Mouse (Mus musculus) limb, embryonic 10.5 days (tissue): Measurements from ENCODE around the gene Kansl2. TPM values are rescaled to one million over a fixed set of nuclear protein-coding genes. Genes with fewer than 3 reads are reported as not detected.

Experiments used
- DNase-seq: peaks from one replicate; pipeline ENCODE4 v3.0.0-alpha.2; 2017; ENCODE audit warnings: low spot score
- H3K27ac ChIP-seq: fragments of 300-500 bp; sonication (generic); 2 replicates; pipeline ENCODE4 v1.5.1; 2016; ENCODE audit warnings: mild to moderate bottlenecking
- H3K27me3 ChIP-seq: fragments of 300-500 bp; sonication (generic); 2 replicates; pipeline ENCODE4 v1.6.1; 2016; ENCODE audit warnings: low read depth, mild to moderate bottlenecking; ENCODE audit not compliant: poor library complexity, severe bottlenecking
- H3K36me3 ChIP-seq: fragments of 300-500 bp; sonication (generic); 2 replicates; pipeline ENCODE4 v1.6.1; 2016; ENCODE audit warnings: mild to moderate bottlenecking, moderate library complexity
- H3K4me1 ChIP-seq: fragments of 300-500 bp; sonication (generic); 2 replicates; pipeline ENCODE4 v1.6.1; 2016
- H3K4me3 ChIP-seq: fragments of 300-500 bp; sonication (generic); 2 replicates; pipeline ENCODE4 v1.5.1; 2016; ENCODE audit warnings: mild to moderate bottlenecking, moderate library complexity
- H3K9me3 ChIP-seq: fragments of 300-500 bp; sonication (generic); replicated peaks from 2 replicates; pipeline ENCODE4 v1.6.1; 2016; ENCODE audit warnings: mild to moderate bottlenecking
- WGBS: fragments of 180-500 bp; shearing (Covaris S2); methylation state at CpG from one replicate; pipeline ENCODE4 v1.1.7; 2016; 5-methylcytosine and 5-hydroxymethylcytosine counted together
- polyA plus RNA-seq: library from polyadenylated mRNA; unstranded; fragments of >200 nt; fragmentation: Nextera tagmentation; extraction: Ambion mirVana; gene quantifications from 2 replicates; pipeline ENCODE4 v1.2.1, GENCODE M21; 2016

The Kansl2 gene
- polyA plus RNA-seq, 1 experiment from 2014 or later = 181 TPM

DNA sequence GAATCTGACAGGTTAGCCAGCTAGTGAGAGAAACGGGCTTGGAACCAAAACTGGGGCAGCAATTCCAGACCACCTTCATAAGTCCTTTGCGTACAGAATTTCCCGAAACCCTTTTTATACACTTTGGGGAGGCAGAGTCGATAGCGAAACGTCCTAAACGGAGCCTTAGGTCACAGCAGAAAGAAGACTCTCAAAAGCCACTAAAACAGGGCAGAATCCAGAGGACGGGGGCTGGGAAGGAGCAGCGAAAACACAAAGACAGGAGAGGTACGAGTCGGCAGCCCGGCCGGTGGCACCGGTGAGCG, 32.9 kb upstream of the Kansl2 start:
- no peak for DNase-seq
- H3K36me3 ChIP-seq = peaks cover 46% of the 10 kb centered on the region
- H3K9me3 ChIP-seq = no peaks in the 10 kb centered on the region
- H3K27me3 ChIP-seq = no peaks in the 10 kb centered on the region
- peaks cover 23% of the 10 kb centered on the region for H3K4me1 ChIP-seq
- WGBS = under 1% methylated on average over 15 of the region's 15 CpGs
- H3K4me3 ChIP-seq = peak overlapping the region; percentile 80
- peak overlapping the region; percentile 88 for H3K27ac ChIP-seq

DNA sequence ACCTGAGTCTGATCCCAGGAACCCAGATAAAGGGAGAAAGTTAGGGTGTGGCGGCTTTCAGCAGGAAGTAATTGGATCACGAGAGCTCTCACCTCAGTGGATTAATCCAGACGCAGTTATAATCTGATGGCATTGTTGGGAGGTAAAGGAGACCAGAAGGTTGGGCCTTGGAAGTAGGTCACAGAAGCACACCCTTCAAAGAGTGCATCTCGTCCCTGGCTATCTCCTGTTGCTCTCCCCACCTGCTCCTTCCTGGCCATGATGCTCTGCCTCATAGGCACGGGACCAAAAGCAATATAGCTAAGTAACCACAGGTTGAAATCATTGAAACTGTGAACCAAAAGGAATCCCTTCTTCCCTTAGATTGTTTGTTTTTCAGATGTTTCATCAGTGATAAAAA, 23.1 kb upstream of the Kansl2 start:
- Histone ChIP-seq H3K36me3 (peaks cover 96% of the 10 kb centered on the region), H3K27ac (no peak overlapping the region), H3K9me3 (no peaks in the 10 kb centered on the region), H3K27me3 (no peaks in the 10 kb centered on the region), H3K4me3 (no peak overlapping the region), H3K4me1 (no peaks in the 10 kb centered on the region)
- WGBS = 93% methylated on average over 5 of the region's 5 CpGs
- no peak for DNase-seq

DNA sequence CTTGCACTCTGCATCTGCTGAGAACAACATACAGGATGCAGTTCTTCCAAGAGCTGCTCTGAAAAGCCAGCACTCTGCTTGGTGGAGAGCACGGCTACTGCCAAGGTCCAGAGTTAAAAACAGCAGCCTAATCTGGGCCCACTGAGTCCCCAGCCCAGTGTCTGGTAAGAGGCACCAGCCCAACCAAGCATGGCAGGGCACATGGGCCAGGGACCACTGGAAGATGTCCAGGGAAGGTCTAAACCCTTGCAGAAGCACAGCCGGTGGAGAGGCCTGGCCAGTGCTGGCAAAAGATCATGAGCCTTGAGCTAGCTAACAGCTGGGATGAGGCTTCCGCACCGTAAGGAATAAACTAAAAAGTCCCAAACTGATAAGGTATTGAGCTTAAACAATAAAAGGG, 21.8 kb upstream of the Kansl2 start:
- H3K27ac ChIP-seq = no peak overlapping the region
- H3K4me1 ChIP-seq = no peaks in the 10 kb centered on the region
- no peak overlapping the region for H3K4me3 ChIP-seq
- WGBS = 95% methylated on average over 4 of the region's 4 CpGs
- no peaks in the 10 kb centered on the region for H3K27me3 ChIP-seq
- no peaks in the 10 kb centered on the region for H3K9me3 ChIP-seq
- H3K36me3 ChIP-seq = peaks cover 98% of the 10 kb centered on the region
- no peak for DNase-seq

DNA sequence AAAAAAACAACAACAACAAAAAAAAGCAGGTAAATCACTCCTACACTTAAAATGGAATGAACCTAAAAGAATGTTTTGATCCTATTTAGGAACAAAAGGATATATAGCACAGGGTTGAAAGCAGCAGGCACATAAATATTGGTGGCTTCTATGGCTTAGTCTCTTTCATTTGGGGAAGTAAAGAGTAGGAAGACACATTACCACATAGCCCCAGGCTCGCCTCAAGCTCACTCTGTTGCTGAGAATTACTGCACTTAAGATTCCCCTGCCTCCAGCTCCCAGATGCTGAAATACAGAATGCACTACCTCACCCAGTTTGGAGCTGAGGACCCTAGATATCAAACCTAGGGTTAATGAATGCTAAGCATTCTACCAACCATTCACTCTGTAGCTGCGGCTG, 18.7 kb upstream of the Kansl2 start:
- Histone ChIP-seq H3K36me3 (peaks cover 99% of the 10 kb centered on the region), H3K9me3 (no peaks in the 10 kb centered on the region), H3K27me3 (no peaks in the 10 kb centered on the region), H3K27ac (no peak overlapping the region), H3K4me1 (no peaks in the 10 kb centered on the region), H3K4me3 (no peak overlapping the region)
- no peak for DNase-seq
- WGBS = 94% methylated on average over 2 of the region's 2 CpGs

DNA sequence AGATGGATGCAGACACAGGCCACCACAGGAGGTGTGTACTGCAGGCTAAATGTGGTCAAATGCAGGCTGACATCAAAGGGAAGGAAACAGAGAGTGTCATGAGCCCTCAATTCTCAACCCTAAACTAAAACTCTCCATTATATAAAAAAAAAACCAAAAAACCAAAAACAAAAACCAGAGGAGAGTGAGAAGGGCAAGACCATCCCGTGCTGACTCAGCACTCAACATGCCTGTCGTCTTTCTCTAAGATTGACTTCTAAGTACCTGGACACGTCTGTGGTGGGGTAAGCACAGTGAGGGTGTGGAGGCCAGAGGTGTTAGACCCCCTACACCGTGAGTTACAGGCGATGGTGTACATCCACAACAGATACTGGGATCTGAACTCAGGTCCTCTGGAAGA, 12.8 kb upstream of the Kansl2 start:
- no peaks in the 10 kb centered on the region for H3K27me3 ChIP-seq
- H3K27ac ChIP-seq = no peak overlapping the region
- H3K36me3 ChIP-seq = peaks cover 100% of the 10 kb centered on the region
- no peak for DNase-seq
- no peak overlapping the region for H3K4me3 ChIP-seq
- no peaks in the 10 kb centered on the region for H3K4me1 ChIP-seq
- 92% methylated on average over 5 of the region's 5 CpGs for WGBS
- no peaks in the 10 kb centered on the region for H3K9me3 ChIP-seq

DNA sequence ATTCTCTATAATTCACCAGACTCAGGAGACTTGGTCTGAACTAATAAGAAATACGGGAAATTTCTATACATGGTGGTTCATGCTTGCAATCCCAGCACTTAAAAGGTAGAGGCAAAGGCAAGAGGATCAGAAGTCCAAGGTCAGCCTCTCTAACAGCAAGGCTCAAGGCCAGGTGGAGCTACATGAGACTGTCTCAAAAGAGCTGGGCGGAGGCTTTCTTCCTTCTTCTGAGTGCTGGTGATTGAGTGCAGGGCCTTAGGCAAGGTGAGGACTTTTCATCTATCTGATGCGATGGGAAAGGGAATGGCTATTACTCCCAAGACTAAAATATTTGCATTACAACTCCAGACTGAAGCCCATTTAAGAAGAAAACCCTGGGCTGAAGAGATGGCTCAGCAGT, 11.1 kb upstream of the Kansl2 start:
- H3K36me3 ChIP-seq = peaks cover 100% of the 10 kb centered on the region
- 94% methylated on average over 3 of the region's 3 CpGs for WGBS

DNA sequence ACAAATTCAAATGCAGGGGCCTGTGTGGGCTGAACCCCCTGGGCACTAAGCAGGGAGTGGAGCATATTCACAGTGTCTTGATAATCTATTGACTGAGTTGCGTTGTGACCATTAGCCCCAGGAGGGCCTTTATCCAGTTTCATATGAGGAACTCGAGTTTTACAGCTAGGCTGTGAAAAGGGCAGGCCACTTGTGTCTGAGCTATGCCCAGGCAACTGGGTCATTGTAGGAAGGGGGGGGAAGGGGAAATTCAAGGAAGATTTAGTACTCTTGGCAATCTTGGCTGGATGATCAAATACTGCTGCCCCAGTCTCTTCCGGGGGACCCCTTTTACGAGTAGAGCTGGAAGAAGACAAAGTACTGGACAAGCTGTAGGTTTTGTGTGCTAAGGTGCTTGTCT, 9.3 kb upstream of the Kansl2 start:
- Histone ChIP-seq H3K9me3 (no peaks in the 10 kb centered on the region), H3K4me3 (no peak overlapping the region), H3K4me1 (no peaks in the 10 kb centered on the region), H3K36me3 (peaks cover 98% of the 10 kb centered on the region), H3K27ac (no peak overlapping the region), H3K27me3 (no peaks in the 10 kb centered on the region)
- no peak for DNase-seq
- 87% methylated on average over 4 of the region's 4 CpGs for WGBS

More for the DNA sequence above, 11.1 kb upstream of the Kansl2 start:
- no peak overlapping the region for H3K4me3 ChIP-seq
- H3K9me3 ChIP-seq = no peaks in the 10 kb centered on the region
- no peak for DNase-seq
- no peak overlapping the region for H3K27ac ChIP-seq
- no peaks in the 10 kb centered on the region for H3K4me1 ChIP-seq
- no peaks in the 10 kb centered on the region for H3K27me3 ChIP-seq

DNA sequence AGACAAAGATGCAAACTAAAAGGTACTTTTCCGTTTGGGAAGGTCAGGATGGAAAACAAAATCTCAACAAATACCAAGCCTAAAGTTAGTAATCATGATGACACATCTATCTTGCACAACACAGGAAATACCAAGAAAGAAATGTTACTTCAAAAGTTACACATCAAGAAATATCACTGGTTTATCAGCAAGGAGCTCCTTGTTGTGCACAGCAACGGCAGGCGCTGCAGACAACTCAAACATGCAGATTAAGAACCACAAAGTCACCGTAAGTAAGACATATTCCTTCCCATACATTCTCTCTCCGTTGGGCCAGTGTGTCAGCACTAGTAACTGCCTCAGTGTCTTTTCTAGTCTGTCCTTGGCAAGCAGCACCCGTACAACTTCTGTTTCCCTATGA, 7.0 kb upstream of the Kansl2 start:
- no peak for DNase-seq
- no peaks in the 10 kb centered on the region for H3K27me3 ChIP-seq
- peaks cover 86% of the 10 kb centered on the region for H3K36me3 ChIP-seq
- no peaks in the 10 kb centered on the region for H3K4me1 ChIP-seq
- no peak overlapping the region for H3K4me3 ChIP-seq
- H3K27ac ChIP-seq = no peak overlapping the region
- H3K9me3 ChIP-seq = no peaks in the 10 kb centered on the region
- 90% methylated on average over 6 of the region's 6 CpGs for WGBS

DNA sequence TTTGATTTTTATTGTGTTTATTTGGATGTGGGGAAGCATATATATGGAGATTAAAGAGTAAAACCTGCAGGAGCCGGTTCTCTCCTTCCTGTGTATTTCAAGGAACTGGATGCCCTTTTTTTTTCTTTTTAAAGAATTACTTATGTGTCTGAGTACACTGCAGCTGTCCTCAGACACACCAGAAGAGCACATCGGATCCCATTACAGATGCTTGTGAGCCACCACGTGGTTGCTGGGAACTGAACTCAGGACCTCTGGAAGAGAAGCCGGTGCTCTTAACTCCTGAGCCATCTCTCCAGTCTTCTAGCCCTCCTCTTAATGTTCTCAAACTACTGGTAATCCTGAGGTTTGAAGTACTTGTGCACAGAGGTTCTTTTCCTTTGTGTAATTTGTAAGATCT, 3.9 kb upstream of the Kansl2 start:
- Histone ChIP-seq H3K27ac (no peak overlapping the region), H3K36me3 (peaks cover 56% of the 10 kb centered on the region), H3K4me3 (no peak overlapping the region), H3K27me3 (no peaks in the 10 kb centered on the region), H3K9me3 (no peaks in the 10 kb centered on the region), H3K4me1 (no peaks in the 10 kb centered on the region)
- 77% methylated on average over 4 of the region's 4 CpGs for WGBS
- DNase-seq = no peak

DNA sequence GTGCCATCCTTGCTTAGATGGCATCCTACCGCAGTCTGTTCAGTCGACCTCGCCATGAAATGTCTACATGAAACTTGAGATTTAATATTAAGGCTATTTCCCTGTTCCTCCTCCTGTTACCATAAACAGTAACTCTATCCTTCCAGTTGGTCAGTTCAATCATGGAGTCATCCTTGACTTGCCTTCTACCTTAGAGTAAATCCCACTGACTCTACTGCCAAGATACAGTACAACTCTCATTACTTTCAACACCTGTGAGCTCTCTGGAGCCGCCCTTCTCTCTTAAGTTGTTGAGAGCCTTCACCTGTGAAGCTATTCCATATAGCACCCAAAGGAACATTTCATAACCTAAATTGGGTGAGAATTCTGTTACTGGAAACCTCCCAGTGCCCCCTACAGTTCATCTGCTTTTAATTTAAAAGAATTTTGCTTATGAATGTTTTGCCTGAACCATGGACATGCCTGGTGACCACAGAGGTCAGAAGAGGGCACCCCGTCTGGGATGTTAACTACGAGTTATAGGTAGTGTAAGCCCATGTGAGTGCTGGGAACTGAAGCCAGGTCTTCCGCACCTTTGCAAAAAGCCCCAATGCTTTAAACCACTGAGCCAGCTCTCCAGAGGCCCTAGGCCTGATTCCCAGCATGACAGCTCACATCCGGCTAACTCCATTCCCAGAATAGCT, 2.9 kb upstream of the Kansl2 start:
- Histone ChIP-seq H3K4me1 (peaks cover 7% of the 10 kb centered on the region), H3K27ac (no peak overlapping the region), H3K9me3 (no peaks in the 10 kb centered on the region), H3K4me3 (no peak overlapping the region), H3K36me3 (peaks cover 56% of the 10 kb centered on the region), H3K27me3 (no peaks in the 10 kb centered on the region)
- no peak for DNase-seq
- WGBS = 88% methylated on average over 8 of the region's 8 CpGs

DNA sequence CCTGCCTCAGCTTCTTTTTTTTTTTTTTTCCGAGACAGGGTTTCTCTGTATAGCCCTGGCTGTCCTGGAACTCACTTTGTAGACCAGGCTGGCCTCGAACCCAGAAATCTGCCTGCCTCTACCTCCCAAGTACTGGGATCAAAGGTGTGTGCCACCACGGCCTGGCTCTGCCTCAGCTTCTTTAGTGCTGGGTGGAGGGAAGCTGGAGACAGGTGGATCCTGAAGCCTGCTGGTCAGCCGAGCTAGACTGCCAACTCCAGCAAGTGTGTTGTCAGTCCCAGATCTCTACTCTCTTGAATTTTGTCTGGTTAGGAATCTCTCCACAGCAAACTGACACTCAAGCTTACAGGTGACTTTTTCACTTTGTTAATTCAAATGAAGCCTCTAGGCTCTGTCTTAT, 1.9 kb upstream of the Kansl2 start:
- no peak for DNase-seq
- Histone ChIP-seq H3K4me1 (peaks cover 7% of the 10 kb centered on the region), H3K27me3 (no peaks in the 10 kb centered on the region), H3K4me3 (no peak overlapping the region), H3K9me3 (no peaks in the 10 kb centered on the region), H3K27ac (no peak overlapping the region), H3K36me3 (peaks cover 56% of the 10 kb centered on the region)
- 85% methylated on average over 4 of the region's 4 CpGs for WGBS

DNA sequence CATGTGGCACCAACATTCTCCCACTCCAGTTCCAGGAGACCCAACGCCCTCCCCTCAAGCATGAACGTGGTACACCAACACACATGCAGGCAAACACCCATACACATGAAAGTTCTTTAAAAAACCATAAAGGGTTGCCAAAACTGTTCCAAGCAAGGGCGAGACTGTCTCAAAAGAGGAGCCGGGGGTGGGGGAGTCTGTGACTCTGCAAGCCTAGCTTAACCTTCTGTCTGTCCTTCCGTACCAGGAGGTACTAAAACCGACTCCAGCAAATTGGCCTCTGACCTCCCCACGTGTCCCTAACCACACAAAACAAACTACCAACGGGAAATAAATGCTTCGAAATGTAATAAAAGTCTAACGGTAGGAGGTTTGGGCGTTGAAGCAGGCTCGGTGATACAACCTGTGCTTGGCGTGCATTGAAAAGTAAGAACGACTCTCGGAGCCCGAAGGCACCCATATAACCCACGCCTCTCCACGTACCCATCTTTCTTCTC, 981 bp downstream of the Kansl2 start:
- peak overlapping the region; percentile 97 for H3K27ac ChIP-seq
- H3K4me3 ChIP-seq = peak overlapping the region; percentile 71
- peaks cover 7% of the 10 kb centered on the region for H3K4me1 ChIP-seq
- H3K27me3 ChIP-seq = no peaks in the 10 kb centered on the region
- peaks cover 58% of the 10 kb centered on the region for H3K36me3 ChIP-seq
- under 1% methylated on average over 18 of the region's 18 CpGs for WGBS
- H3K9me3 ChIP-seq = no peaks in the 10 kb centered on the region
- peak; percentile 44 for DNase-seq

DNA sequence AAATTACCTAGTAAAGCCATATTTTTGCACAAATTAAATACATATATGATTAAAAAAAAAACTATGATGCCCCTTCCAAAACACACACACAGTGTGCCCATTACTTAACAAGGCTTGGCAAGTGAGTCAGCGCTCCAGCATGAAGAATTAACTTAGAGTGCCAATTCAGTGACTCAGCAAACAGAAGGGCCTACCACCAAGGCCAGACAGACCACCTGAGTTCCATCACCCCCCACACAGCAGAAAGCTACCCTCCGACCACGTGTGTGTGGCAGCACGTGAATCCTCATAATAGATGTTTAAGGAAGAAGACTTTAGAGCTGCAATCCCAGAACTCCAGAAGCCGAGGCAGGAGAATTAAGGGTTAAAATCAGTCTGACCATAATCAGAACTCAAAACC, 1.8 kb downstream of the Kansl2 start:
- Histone ChIP-seq H3K36me3 (peaks cover 59% of the 10 kb centered on the region), H3K27ac (peak overlapping the region; percentile 97; the same call in 1 of the 2 replicates)

DNA sequence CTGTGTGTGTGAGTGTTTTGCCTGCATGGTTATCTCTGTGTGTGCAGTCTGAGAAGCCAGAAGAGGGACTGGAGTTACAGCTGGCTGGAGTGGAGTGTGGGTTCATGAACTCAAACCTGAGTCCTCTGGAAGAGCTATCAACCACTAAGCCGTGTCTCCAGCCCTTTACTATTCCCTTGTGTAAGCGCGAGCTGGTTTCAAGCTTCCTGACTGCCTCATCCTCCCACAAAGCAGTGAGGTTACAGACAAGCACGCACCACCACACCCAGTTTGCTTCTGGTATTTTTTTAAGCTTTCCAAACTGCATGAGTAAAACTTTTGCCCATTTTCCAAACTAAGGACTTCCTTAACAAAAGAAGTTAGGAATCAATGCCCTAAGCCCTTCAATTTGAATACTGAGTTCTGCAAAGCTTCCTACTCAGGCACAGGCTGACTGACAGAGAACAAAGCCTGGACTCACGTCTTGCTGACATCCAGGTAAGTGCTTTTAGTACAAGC, 5.9 kb downstream of the Kansl2 start:
- no peak for DNase-seq
- Histone ChIP-seq H3K27ac (no peak overlapping the region), H3K4me1 (peaks cover 7% of the 10 kb centered on the region), H3K27me3 (no peaks in the 10 kb centered on the region), H3K36me3 (peaks cover 99% of the 10 kb centered on the region), H3K4me3 (no peak overlapping the region), H3K9me3 (no peaks in the 10 kb centered on the region)
- 91% methylated on average over 5 of the region's 5 CpGs for WGBS

More for the DNA sequence above, 1.8 kb downstream of the Kansl2 start:
- H3K9me3 ChIP-seq = no peaks in the 10 kb centered on the region
- DNase-seq = no peak
- peaks cover 7% of the 10 kb centered on the region for H3K4me1 ChIP-seq
- 52% methylated on average over 5 of the region's 5 CpGs for WGBS
- H3K27me3 ChIP-seq = no peaks in the 10 kb centered on the region
- peak overlapping the region; percentile 71 for H3K4me3 ChIP-seq
